Mouse (Mus musculus) layer of hippocampus, postnatal 36 days (tissue): Measurements from ENCODE around the gene Fam102a. TPM values are rescaled to one million over a fixed set of nuclear protein-coding genes. Genes with fewer than 3 reads are reported as not detected.

Source experiments
- DNase-seq, 2 experiments: peaks; one replicate each; pipeline ENCODE4 v3.0.0; 2022
- total RNA-seq, 2 experiments: library from RNA; stranded (reverse); gene quantifications; 2 replicates each; pipeline ENCODE4 v1.2.3; 2021

The Fam102a gene
- total RNA-seq, 2 experiments from 2014 or later: 69.4 to 69.8 TPM

- DNase-seq: peak; percentile 76 to 80
Measured at GRCm38 (mm10) chr2:32582830-32583799, 48.0 kb downstream of the Fam102a start.

- no peak for DNase-seq
Measured at GRCm38 (mm10) chr2:32585149-32585714, 50.1 kb downstream of the Fam102a start.

GRCm38 (mm10) chr2:32586871-32587351 is 51.8 kb downstream of the Fam102a start, which contains the start of gene St6galnac4:
Gene St6galnac4, plus strand, starts transcription at chr2:32587095.
- DNase-seq: peak; percentile 90

GRCm38 (mm10) chr2:32587731-32588321 is 52.7 kb downstream of the Fam102a start:
- DNase-seq: no peak

- no peak for DNase-seq
Measured at GRCm38 (mm10) chr2:32589213-32589795, 54.2 kb downstream of the Fam102a start.

GRCm38 (mm10) chr2:32590224-32590623 is 55.1 kb downstream of the Fam102a start:
- DNase-seq: no peak

- no peak for DNase-seq
Measured at GRCm38 (mm10) chr2:32591249-32591648, 56.1 kb downstream of the Fam102a start.

- no peak for DNase-seq
Measured at GRCm38 (mm10) chr2:32596725-32597124, 61.6 kb downstream of the Fam102a start.

- no peak for DNase-seq
Measured at GRCm38 (mm10) chr2:32597248-32597647, 62.1 kb downstream of the Fam102a start.

GRCm38 (mm10) chr2:32597699-32598098 is 62.6 kb downstream of the Fam102a start:
- no peak for DNase-seq

- DNase-seq: no peak
Measured at GRCm38 (mm10) chr2:32598506-32598905, 63.4 kb downstream of the Fam102a start.

- DNase-seq: no peak
Measured at GRCm38 (mm10) chr2:32599409-32599808, 64.3 kb downstream of the Fam102a start, which contains the start of gene St6galnac6. Gene St6galnac6, plus strand, starts transcription at chr2:32599709.

- DNase-seq: no peak
Measured at GRCm38 (mm10) chr2:32601417-32602065, 66.4 kb downstream of the Fam102a start.

- DNase-seq: peak; percentile 84 to 85
Measured at GRCm38 (mm10) chr2:32602600-32603054, 67.5 kb downstream of the Fam102a start.

- no peak for DNase-seq
Measured at GRCm38 (mm10) chr2:32604631-32605030, 69.5 kb downstream of the Fam102a start.

- DNase-seq: peak; percentile 80 to 82
Measured at GRCm38 (mm10) chr2:32606161-32607142, 71.3 kb downstream of the Fam102a start.

- DNase-seq: no peak
Measured at GRCm38 (mm10) chr2:32607262-32607947, 72.3 kb downstream of the Fam102a start.

- DNase-seq: peak in 1 of 2 experiments; percentile 54
Measured at GRCm38 (mm10) chr2:32608141-32608777, 73.1 kb downstream of the Fam102a start.

GRCm38 (mm10) chr2:32608778-32609435 is 73.8 kb downstream of the Fam102a start:
- DNase-seq: no peak
